Mouse (Mus musculus) intestine, embryonic 14.5 days (tissue): ENCODE data around the gene Gclc. TPM values are rescaled to one million over a fixed set of nuclear protein-coding genes. Genes with fewer than 3 reads are reported as not detected.

Experiments used
- ATAC-seq: fragments of 200-750 bp; cut with Nextera tagmentation; replicated peaks from 2 replicates; pipeline ENCODE4 v1.8.0; 2017; ENCODE audit warnings: low read depth, moderate number of reproducible peaks, moderate TSS enrichment, moderate library complexity; ENCODE audit not compliant: low FRiP score, low TSS enrichment
- DNase-seq: peaks from one replicate; pipeline ENCODE4 v3.0.0-alpha.2; 2018; ENCODE audit warnings: low spot score
- H3K27ac ChIP-seq: fragments of 300-500 bp; sonication (generic); 2 replicates; pipeline ENCODE4 v1.5.1; 2014; ENCODE audit warnings: low read depth, mild to moderate bottlenecking, control low read depth
- H3K27me3 ChIP-seq: fragments of 300-500 bp; sonication (generic); replicated peaks from 2 replicates; pipeline ENCODE4 v1.6.1; 2014; ENCODE audit warnings: low read length, control low read depth; ENCODE audit not compliant: control insufficient read depth, insufficient read depth
- H3K36me3 ChIP-seq: fragments of 300-500 bp; sonication (generic); 2 replicates; pipeline ENCODE4 v1.6.1; 2014; ENCODE audit warnings: low read length, control low read depth; ENCODE audit not compliant: control insufficient read depth, insufficient read depth
- H3K4me1 ChIP-seq: fragments of 300-500 bp; sonication (generic); replicated peaks from 2 replicates; pipeline ENCODE4 v1.6.1; 2014; ENCODE audit warnings: low read length, control low read depth, mixed read lengths; ENCODE audit not compliant: control insufficient read depth, insufficient read depth
- H3K4me2 ChIP-seq: fragments of 300-500 bp; sonication (generic); 2 replicates; pipeline ENCODE4 v1.6.1; 2014; ENCODE audit warnings: low read length
- H3K4me3 ChIP-seq: fragments of 300-500 bp; sonication (generic); 2 replicates; pipeline ENCODE4 v1.5.1; 2014; ENCODE audit warnings: low read depth, low read length, control low read depth, mixed read lengths
- H3K9ac ChIP-seq: fragments of 300-500 bp; sonication (generic); 2 replicates; pipeline ENCODE4 v1.6.1; 2014; ENCODE audit warnings: mild to moderate bottlenecking, low read length
- H3K9me3 ChIP-seq: fragments of 300-500 bp; sonication (generic); 2 replicates; pipeline ENCODE4 v1.6.1; 2016; ENCODE audit warnings: low read length, control low read depth; ENCODE audit not compliant: control insufficient read depth
- WGBS: fragments of 180-500 bp; shearing (Covaris S2); extraction: QIAGEN DNeasy Blood & Tissue Kit; methylation state at CpG from one replicate; pipeline ENCODE4 v1.1.7; 2014; 5-methylcytosine and 5-hydroxymethylcytosine counted together
- polyA plus RNA-seq: library from polyadenylated mRNA; unstranded; fragments of >200 nt; fragmentation: Nextera tagmentation; extraction: Ambion mirVana; gene quantifications from 2 replicates; pipeline ENCODE4 v1.2.1, GENCODE M21; 2014

The Gclc gene
- polyA plus RNA-seq, 1 experiment from 2014 or later: 16.4 TPM

DNA sequence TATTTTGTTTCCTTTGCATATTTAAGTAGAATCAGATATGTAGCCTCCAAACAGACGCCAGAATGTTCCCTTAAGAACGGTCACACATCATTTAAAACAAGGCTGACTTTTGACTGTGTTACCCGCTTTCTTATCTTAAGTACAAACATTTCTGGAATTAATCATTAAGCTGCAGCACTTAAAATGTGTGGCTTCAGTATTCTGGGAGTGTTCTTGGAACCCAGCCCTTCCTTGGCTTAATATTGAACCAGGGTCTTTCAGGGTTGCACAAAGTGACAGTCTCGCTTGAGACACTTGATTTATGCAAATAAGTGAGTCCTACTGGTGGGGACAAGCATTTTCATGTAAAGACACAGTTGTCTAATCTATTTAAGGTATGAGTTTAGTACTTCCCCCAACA is 27.9 kb downstream of the Gclc start:
- H3K36me3 ChIP-seq: peaks cover 47% of the 10 kb centered on the region
- H3K9ac ChIP-seq: no peak overlapping the region
- H3K27ac ChIP-seq: no peak overlapping the region

GRCm38 (mm10) chr9:77783006-77783405 is 28.7 kb downstream of the Gclc start:
- ATAC-seq: no peak
- H3K36me3 ChIP-seq: peaks cover 55% of the 10 kb centered on the region
- H3K4me2 ChIP-seq: no peak overlapping the region

More for the DNA sequence above, 27.9 kb downstream of the Gclc start:
- H3K4me3 ChIP-seq: no peak overlapping the region
- H3K4me2 ChIP-seq: 0 out of 2 replicates have a peak overlapping the region, but pooled peaks have one; percentile 7
- no peak for DNase-seq
- H3K27me3 ChIP-seq: no peaks in the 10 kb centered on the region
- H3K4me1 ChIP-seq: no peaks in the 10 kb centered on the region; the same call in 1 of the 2 replicates
- 59% methylated on average over 4 of the region's 4 CpGs for WGBS
- no peak for ATAC-seq
- H3K9me3 ChIP-seq: no peaks in the 10 kb centered on the region

DNA sequence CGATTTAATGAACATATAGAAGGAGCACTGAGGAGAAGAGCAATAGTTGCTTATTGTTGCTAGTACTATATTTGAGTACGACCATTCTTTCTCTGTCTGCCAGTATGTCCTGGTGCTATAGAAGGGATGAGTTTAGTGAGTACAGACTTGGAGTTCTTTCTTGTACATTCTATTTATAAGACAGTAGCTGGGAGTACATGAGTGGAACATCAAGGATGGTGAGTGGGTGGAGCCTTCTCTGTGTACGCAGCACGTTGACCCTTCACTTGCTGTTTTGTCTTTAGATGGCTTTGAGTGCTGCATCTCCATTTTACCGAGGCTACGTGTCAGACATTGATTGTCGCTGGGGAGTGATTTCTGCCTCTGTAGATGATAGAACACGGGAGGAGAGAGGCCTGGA is 31.1 kb downstream of the Gclc start:
- no peak for ATAC-seq
- no peak for DNase-seq
- Histone ChIP-seq H3K4me1 (no peaks in the 10 kb centered on the region; the same call in 1 of the 2 replicates), H3K4me3 (no peak overlapping the region), H3K36me3 (peaks cover 50% of the 10 kb centered on the region), H3K27me3 (no peaks in the 10 kb centered on the region), H3K9me3 (no peaks in the 10 kb centered on the region), H3K9ac (no peak overlapping the region), H3K4me2 (no peak overlapping the region), H3K27ac (no peak overlapping the region)
- WGBS: 91% methylated on average over 8 of the region's 8 CpGs

More at GRCm38 (mm10) chr9:77783006-77783405, 28.7 kb downstream of the Gclc start:
- Histone ChIP-seq H3K4me1 (no peaks in the 10 kb centered on the region; the same call in 1 of the 2 replicates), H3K27ac (no peak overlapping the region), H3K9me3 (no peaks in the 10 kb centered on the region), H3K27me3 (no peaks in the 10 kb centered on the region), H3K9ac (no peak overlapping the region), H3K4me3 (no peak overlapping the region)
- DNase-seq: no peak
- 84% methylated on average over 13 of the region's 13 CpGs for WGBS

- ATAC-seq (no peak), DNase-seq (no peak)
- H3K9me3 ChIP-seq: no peaks in the 10 kb centered on the region
- no peaks in the 10 kb centered on the region for H3K27me3 ChIP-seq
- H3K4me3 ChIP-seq: no peak overlapping the region
- no peak overlapping the region for H3K4me2 ChIP-seq
- H3K4me1 ChIP-seq: no peaks in the 10 kb centered on the region; the same call in 1 of the 2 replicates
- peaks cover 53% of the 10 kb centered on the region for H3K36me3 ChIP-seq
- WGBS: 90% methylated on average over 7 of the region's 7 CpGs
- H3K9ac ChIP-seq: no peak overlapping the region
- no peak overlapping the region for H3K27ac ChIP-seq
These were observed 33.6 kb downstream of the Gclc start for GRCm38 (mm10) chr9:77787936-77788335.

- DNase-seq (no peak), ATAC-seq (no peak)
- H3K27ac ChIP-seq: no peak overlapping the region
- H3K9me3 ChIP-seq: no peaks in the 10 kb centered on the region
- no peaks in the 10 kb centered on the region for H3K27me3 ChIP-seq
- no peak overlapping the region for H3K9ac ChIP-seq
- H3K4me3 ChIP-seq: no peak overlapping the region
- WGBS: 82% methylated on average over 12 of the region's 12 CpGs
- H3K4me1 ChIP-seq: no peaks in the 10 kb centered on the region
- H3K4me2 ChIP-seq: no peak overlapping the region
- peaks cover 49% of the 10 kb centered on the region for H3K36me3 ChIP-seq
These were observed 35.4 kb downstream of the Gclc start for GRCm38 (mm10) chr9:77789615-77790348.

GRCm38 (mm10) chr9:77793838-77794237 is 39.5 kb downstream of the Gclc start:
- ATAC-seq (no peak), DNase-seq (no peak)
- Histone ChIP-seq H3K4me1 (no peaks in the 10 kb centered on the region), H3K27ac (no peak overlapping the region), H3K9me3 (no peaks in the 10 kb centered on the region), H3K4me2 (no peak overlapping the region), H3K4me3 (no peak overlapping the region), H3K27me3 (no peaks in the 10 kb centered on the region), H3K36me3 (peaks cover 20% of the 10 kb centered on the region; the same call in 1 of the 2 replicates), H3K9ac (no peak overlapping the region)
- 62% methylated on average over 3 of the region's 3 CpGs for WGBS

- ATAC-seq (no peak), DNase-seq (no peak)
- whole genome bisulfite sequencing: 57% methylated on average over 7 of the region's 7 CpGs
- H3K4me3 ChIP-seq: no peak overlapping the region
- H3K4me2 ChIP-seq: no peak overlapping the region
- no peaks in the 10 kb centered on the region for H3K9me3 ChIP-seq
- no peak overlapping the region for H3K9ac ChIP-seq
- no peak overlapping the region for H3K27ac ChIP-seq
- H3K27me3 ChIP-seq: no peaks in the 10 kb centered on the region
- H3K4me1 ChIP-seq: no peaks in the 10 kb centered on the region; the same call in 1 of the 2 replicates
- H3K36me3 ChIP-seq: no peaks in the 10 kb centered on the region
These were observed 48.1 kb downstream of the Gclc start for GRCm38 (mm10) chr9:77802461-77802860.

GRCm38 (mm10) chr9:77806426-77806825 is 52.1 kb downstream of the Gclc start:
- peak overlapping the region; percentile 34 for H3K9ac ChIP-seq
- H3K4me2 ChIP-seq: peak overlapping the region; percentile 50
- no peaks in the 10 kb centered on the region for H3K36me3 ChIP-seq
- no peaks in the 10 kb centered on the region; the same call in 1 of the 2 replicates for H3K4me1 ChIP-seq
- H3K4me3 ChIP-seq: 0 out of 2 replicates have a peak overlapping the region, but pooled peaks have one; percentile 4
- DNase-seq (no peak), ATAC-seq (peak; percentile 28)
- no peaks in the 10 kb centered on the region for H3K27me3 ChIP-seq
- H3K9me3 ChIP-seq: no peaks in the 10 kb centered on the region
- no peak overlapping the region for H3K27ac ChIP-seq
- 36% methylated on average over 3 of the region's 3 CpGs for WGBS
